Mouse (Mus musculus) intestine, embryonic 15.5 days (tissue): ENCODE data around the gene Adat1. TPM values are rescaled to one million over a fixed set of nuclear protein-coding genes. Genes with fewer than 3 reads are reported as not detected.
"Not testable (repeated sequence)": the region's sequence is repeated elsewhere in the genome, so short reads cannot be mapped to it uniquely, and the experiment has no call there.

Experiments used
- ATAC-seq: fragments of 200-750 bp; cut with Nextera tagmentation; 2 replicates; pipeline ENCODE4 v1.8.0; 2017; ENCODE audit warnings: moderate TSS enrichment, moderate library complexity
- H3K27ac ChIP-seq: fragments of 300-500 bp; sonication (generic); 2 replicates; pipeline ENCODE4 v1.5.1; 2015; ENCODE audit warnings: mild to moderate bottlenecking, inconsistent platforms
- H3K27me3 ChIP-seq: fragments of 300-500 bp; sonication (generic); replicated peaks from 2 replicates; pipeline ENCODE4 v1.6.1; 2015; ENCODE audit warnings: inconsistent platforms
- H3K36me3 ChIP-seq: fragments of 300-500 bp; sonication (generic); 2 replicates; pipeline ENCODE4 v1.6.1; 2015; ENCODE audit warnings: inconsistent platforms
- H3K4me1 ChIP-seq: fragments of 300-500 bp; sonication (generic); replicated peaks from 2 replicates; pipeline ENCODE4 v1.6.1; 2015; ENCODE audit warnings: inconsistent platforms
- H3K4me2 ChIP-seq: fragments of 300-500 bp; sonication (generic); replicated peaks from 2 replicates; pipeline ENCODE4 v1.6.1; 2015; ENCODE audit warnings: mild to moderate bottlenecking, inconsistent platforms
- H3K4me3 ChIP-seq: fragments of 300-500 bp; sonication (generic); replicated peaks from 2 replicates; pipeline ENCODE4 v1.5.1; 2015; ENCODE audit warnings: inconsistent platforms
- H3K9ac ChIP-seq: fragments of 300-500 bp; sonication (generic); 2 replicates; pipeline ENCODE4 v1.6.1; 2015; ENCODE audit warnings: inconsistent platforms
- H3K9me3 ChIP-seq: fragments of 300-500 bp; sonication (generic); 2 replicates; pipeline ENCODE4 v1.6.1; 2016; ENCODE audit warnings: inconsistent platforms
- WGBS: fragments of 180-500 bp; shearing (Covaris S2); methylation state at CpG from one replicate; pipeline ENCODE4 v1.1.7; 2015; 5-methylcytosine and 5-hydroxymethylcytosine counted together
- polyA plus RNA-seq: library from polyadenylated mRNA; unstranded; fragments of >200 nt; fragmentation: Nextera tagmentation; extraction: Ambion mirVana; gene quantifications from 2 replicates; pipeline ENCODE4 v1.2.1, GENCODE M21; 2015

Gene Adat1
- polyA plus RNA-seq, 1 experiment from 2014 or later = 7.7 TPM

GRCm38 (mm10) chr8:111950846-111951245 is 41.3 kb downstream of the Adat1 start:
- Histone ChIP-seq H3K36me3 (peaks cover 22% of the 10 kb centered on the region), H3K27ac (no peak overlapping the region), H3K9ac (no peak overlapping the region), H3K27me3 (no peaks in the 10 kb centered on the region), H3K4me1 (no peaks in the 10 kb centered on the region), H3K4me3 (no peak overlapping the region), H3K4me2 (no peak overlapping the region), H3K9me3 (no peaks in the 10 kb centered on the region)
- 91% methylated on average over 3 of the region's 3 CpGs for WGBS
- ATAC-seq = no peak

GRCm38 (mm10) chr8:111947954-111948353 is 44.1 kb downstream of the Adat1 start:
- no peak overlapping the region for H3K27ac ChIP-seq
- H3K27me3 ChIP-seq = no peaks in the 10 kb centered on the region
- H3K4me2 ChIP-seq = no peak overlapping the region
- peaks cover 20% of the 10 kb centered on the region for H3K36me3 ChIP-seq
- no peaks in the 10 kb centered on the region for H3K9me3 ChIP-seq
- no peak overlapping the region for H3K9ac ChIP-seq
- H3K4me3 ChIP-seq = no peak overlapping the region
- no peaks in the 10 kb centered on the region for H3K4me1 ChIP-seq
- WGBS = 90% methylated on average over 8 of the region's 8 CpGs
- ATAC-seq = no peak

- Histone ChIP-seq H3K27ac (no peak overlapping the region), H3K27me3 (no peaks in the 10 kb centered on the region), H3K4me1 (no peaks in the 10 kb centered on the region), H3K9me3 (no peaks in the 10 kb centered on the region), H3K36me3 (peaks cover 20% of the 10 kb centered on the region), H3K4me2 (no peak overlapping the region), H3K9ac (no peak overlapping the region), H3K4me3 (no peak overlapping the region)
- ATAC-seq = no peak
- 78% methylated on average over 2 of the region's 2 CpGs for WGBS
Measured at GRCm38 (mm10) chr8:111947144-111947543, 45.0 kb downstream of the Adat1 start.

- H3K9ac ChIP-seq = no peak overlapping the region
- H3K27ac ChIP-seq = no peak overlapping the region
- WGBS = 93% methylated on average over 2 of the region's 2 CpGs
- no peaks in the 10 kb centered on the region for H3K27me3 ChIP-seq
- H3K4me2 ChIP-seq = no peak overlapping the region
- peaks cover 15% of the 10 kb centered on the region; the same call in 1 of the 2 replicates for H3K36me3 ChIP-seq
- H3K4me3 ChIP-seq = no peak overlapping the region
- peaks cover 10% of the 10 kb centered on the region; the same call in 1 of the 2 replicates for H3K4me1 ChIP-seq
- no peaks in the 10 kb centered on the region for H3K9me3 ChIP-seq
- ATAC-seq = no peak
Measured at GRCm38 (mm10) chr8:111943544-111943943, 48.6 kb downstream of the Adat1 start.

GRCm38 (mm10) chr8:111941101-111941454 is 51.0 kb downstream of the Adat1 start:
- Histone ChIP-seq H3K9me3 (no peaks in the 10 kb centered on the region), H3K4me3 (peak overlapping the region; percentile 98), H3K36me3 (0 out of 2 replicates have a peak, but pooled peaks cover 6% of the 10 kb centered on the region), H3K9ac (peak overlapping the region; percentile 89), H3K27ac (peak overlapping the region; percentile 77), H3K27me3 (no peaks in the 10 kb centered on the region), H3K4me2 (peak overlapping the region; percentile 88), H3K4me1 (peaks cover 10% of the 10 kb centered on the region; the same call in 1 of the 2 replicates)
- under 1% methylated on average over 23 of the region's 23 CpGs for WGBS
- peak; percentile 22 for ATAC-seq

GRCm38 (mm10) chr8:111940171-111941100 is 51.7 kb downstream of the Adat1 start, which contains the start of gene Gabarapl2:
Gene Gabarapl2 (plus strand): TSS chr8:111940703.
- peak; percentile 97 for ATAC-seq
- 0 out of 2 replicates have a peak, but pooled peaks cover 3% of the 10 kb centered on the region for H3K36me3 ChIP-seq
- H3K9ac ChIP-seq = peak within 1 kb of the TSS; percentile 89
- peak within 1 kb of the TSS; percentile 79 for H3K27ac ChIP-seq
- H3K4me2 ChIP-seq = peak within 1 kb of the TSS; percentile 88
- H3K4me3 ChIP-seq = peak within 1 kb of the TSS; percentile 98
- H3K27me3 ChIP-seq = no peaks in the 10 kb centered on the region
- H3K4me1 ChIP-seq = peaks cover 10% of the 10 kb centered on the region; the same call in 1 of the 2 replicates
- no peaks in the 10 kb centered on the region for H3K9me3 ChIP-seq
- WGBS = under 1% methylated on average over 65 of the region's 65 CpGs

- peak; percentile 92 for ATAC-seq
Measured at GRCm38 (mm10) chr8:111939516-111940142, 52.5 kb downstream of the Adat1 start.

GRCm38 (mm10) chr8:111938076-111938985 is 53.8 kb downstream of the Adat1 start:
- not testable (repeated sequence) for H3K36me3 ChIP-seq, H3K9me3 ChIP-seq, H3K27me3 ChIP-seq, H3K27ac ChIP-seq, H3K4me2 ChIP-seq, H3K4me3 ChIP-seq, ATAC-seq, H3K9ac ChIP-seq
- WGBS = 91% methylated on average over 9 of the region's 9 CpGs
- peaks cover 12% of the 10 kb centered on the region for H3K4me1 ChIP-seq

More at GRCm38 (mm10) chr8:111939516-111940142, 52.5 kb downstream of the Adat1 start:
- Histone ChIP-seq H3K4me3 (peak overlapping the region; percentile 98), H3K9me3 (no peaks in the 10 kb centered on the region), H3K4me2 (peak overlapping the region; percentile 88), H3K36me3 (no peaks in the 10 kb centered on the region), H3K27me3 (no peaks in the 10 kb centered on the region), H3K27ac (peak overlapping the region; percentile 79), H3K4me1 (peaks cover 10% of the 10 kb centered on the region; the same call in 1 of the 2 replicates), H3K9ac (0 out of 2 replicates have a peak overlapping the region, but pooled peaks have one; percentile 9)
- WGBS = 4% methylated on average over 10 of the region's 10 CpGs

GRCm38 (mm10) chr8:111937184-111937583 is 54.9 kb downstream of the Adat1 start:
- Histone ChIP-seq H3K4me2 (no peak overlapping the region), H3K9me3 (no peaks in the 10 kb centered on the region), H3K27me3 (no peaks in the 10 kb centered on the region), H3K27ac (no peak overlapping the region), H3K36me3 (no peaks in the 10 kb centered on the region), H3K4me1 (peaks cover 22% of the 10 kb centered on the region), H3K4me3 (no peak overlapping the region), H3K9ac (no peak overlapping the region)
- 69% methylated on average over 3 of the region's 3 CpGs for WGBS
- ATAC-seq = no peak

GRCm38 (mm10) chr8:111934201-111934600 is 57.9 kb downstream of the Adat1 start:
- no peak for ATAC-seq
- Histone ChIP-seq H3K4me1 (peaks cover 13% of the 10 kb centered on the region), H3K4me3 (no peak overlapping the region), H3K4me2 (peak overlapping the region; percentile 97; the same call in 1 of the 2 replicates), H3K27me3 (no peaks in the 10 kb centered on the region), H3K36me3 (no peaks in the 10 kb centered on the region), H3K9me3 (no peaks in the 10 kb centered on the region), H3K27ac (no peak overlapping the region), H3K9ac (no peak overlapping the region)
- whole genome bisulfite sequencing = 85% methylated on average over 2 of the region's 2 CpGs

- H3K27me3 ChIP-seq = no peaks in the 10 kb centered on the region
- H3K4me1 ChIP-seq = peaks cover 13% of the 10 kb centered on the region
- ATAC-seq = peak; percentile 99
- no peaks in the 10 kb centered on the region for H3K9me3 ChIP-seq
- H3K9ac ChIP-seq = peak within 1 kb of the TSS; percentile 70
- peak within 1 kb of the TSS; percentile 77 for H3K4me3 ChIP-seq
- H3K27ac ChIP-seq = peak within 1 kb of the TSS; percentile 57
- H3K4me2 ChIP-seq = peak within 1 kb of the TSS; percentile 97
- WGBS = under 1% methylated on average over 53 of the region's 53 CpGs
- H3K36me3 ChIP-seq = no peaks in the 10 kb centered on the region
Measured at GRCm38 (mm10) chr8:111933348-111934076, 58.6 kb downstream of the Adat1 start, which contains the start of gene Tmem231. Gene Tmem231 (minus strand): TSS chr8:111933881.
